In the genomic region with DNA sequence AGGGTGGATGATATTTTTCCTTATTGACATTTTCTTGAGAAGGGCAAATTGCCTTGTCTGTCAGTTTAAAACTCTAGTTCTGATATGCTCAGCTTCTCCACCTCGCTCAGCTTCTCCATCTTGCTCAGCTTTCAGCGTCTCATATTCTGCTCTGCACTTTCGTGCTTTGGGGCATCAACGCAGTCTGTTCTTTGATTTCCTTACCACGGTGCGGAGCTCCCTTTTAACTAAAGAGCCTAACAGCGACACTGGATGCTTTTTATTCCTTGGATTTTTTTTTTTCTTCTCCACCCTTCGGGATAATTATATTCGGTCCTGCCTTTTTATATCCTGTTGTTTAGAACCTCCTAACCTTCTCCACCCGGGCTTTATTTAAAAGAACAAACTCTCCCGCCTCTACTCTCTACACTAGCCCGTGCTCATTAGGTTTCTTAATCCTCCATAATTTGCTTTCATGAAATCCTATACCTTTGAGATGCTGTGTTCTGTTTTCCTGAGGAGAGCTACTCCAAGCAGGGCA, we compare ENCODE assay signal across 17 mouse cellular contexts.
DNase-seq lines count a peak whose midpoint lies in the region; ATAC-seq lines count a peak whose summit lies in the region.
"Had no signal": no experiment of that assay in that cellular context is flagged by ENCODE, and none has a peak within 500 bp of the region (broad histone marks: within the 10 kb centered on the region; RNA-seq: fewer than 3 reads in every experiment).

No protein-coding gene starts in this region.

- H3K9me3 ChIP-seq in hindbrain, embryonic 12.5 days (replicated peaks) = no peaks in the 10 kb centered on the region
- no peaks in the 10 kb centered on the region for H3K9me3 ChIP-seq in hindbrain, embryonic 14.5 days (ENCODE audit: control insufficient read depth, low read length)
- H3K9me3 ChIP-seq in embryonic facial prominence, embryonic 11.5 days (replicated peaks; ENCODE audit: control insufficient read depth, low read length) = no peaks in the 10 kb centered on the region
- no peaks in the 10 kb centered on the region for H3K9me3 ChIP-seq in forebrain, embryonic 13.5 days (replicated peaks)
- H3K9me3 ChIP-seq in limb, embryonic 13.5 days = no peaks in the 10 kb centered on the region
- H3K9me3 ChIP-seq in kidney, embryonic 15.5 days (replicated peaks) = no peaks in the 10 kb centered on the region
- H3K9me3 ChIP-seq: megakaryocyte, embryonic 14.5 days had no signal

- 0 out of 2 replicates have a peak overlapping the region, but pooled peaks have one; percentile 8 for H3K27ac ChIP-seq in hindbrain, embryonic 12.5 days
- H3K27ac ChIP-seq in hindbrain, embryonic 14.5 days = no peak overlapping the region
- peak overlapping the region; percentile 25; the same call in 1 of the 2 replicates for H3K27ac ChIP-seq in embryonic facial prominence, embryonic 11.5 days (replicated peaks; ENCODE audit: low read depth, low read length)
- peak overlapping the region; percentile 68 for H3K27ac ChIP-seq in forebrain, embryonic 13.5 days
- H3K27ac ChIP-seq in limb, embryonic 13.5 days = peak overlapping the region; percentile 11; the same call in 1 of the 2 replicates
- no peak overlapping the region for H3K27ac ChIP-seq in kidney, embryonic 15.5 days

- no peak for ATAC-seq in hindbrain, embryonic 12.5 days (ENCODE audit: low FRiP score)
- ATAC-seq in hindbrain, embryonic 14.5 days (ENCODE audit: low FRiP score) = no peak
- no peak for ATAC-seq in embryonic facial prominence, embryonic 11.5 days (replicated peaks; ENCODE audit: insufficient number of reproducible peaks, low FRiP score, low TSS enrichment, low read depth)
- no peak for ATAC-seq in forebrain, embryonic 13.5 days
- no peak for ATAC-seq in limb, embryonic 13.5 days (ENCODE audit: low FRiP score, low read depth)
- ATAC-seq in kidney, embryonic 15.5 days (replicated peaks; ENCODE audit: low FRiP score) = no peak
- no peak for ATAC-seq in CD4-positive, CD25-positive, alpha-beta regulatory T cell, adult 4 months

- H3K36me3 ChIP-seq in hindbrain, embryonic 12.5 days = no peaks in the 10 kb centered on the region
- H3K36me3 ChIP-seq in hindbrain, embryonic 14.5 days (replicated peaks; ENCODE audit: control insufficient read depth, insufficient read depth) = no peaks in the 10 kb centered on the region
- H3K36me3 ChIP-seq in embryonic facial prominence, embryonic 11.5 days (replicated peaks; ENCODE audit: control insufficient read depth, insufficient read depth, low read depth, low read length) = no peaks in the 10 kb centered on the region
- H3K36me3 ChIP-seq in forebrain, embryonic 13.5 days (ENCODE audit: poor library complexity, severe bottlenecking) = no peaks in the 10 kb centered on the region
- no peaks in the 10 kb centered on the region for H3K36me3 ChIP-seq in limb, embryonic 13.5 days
- H3K36me3 ChIP-seq in kidney, embryonic 15.5 days = no peaks in the 10 kb centered on the region

- H3K4me1 ChIP-seq in hindbrain, embryonic 12.5 days = peaks cover 9% of the 10 kb centered on the region; the same call in 1 of the 2 replicates
- 0 out of 2 replicates have a peak, but pooled peaks cover 6% of the 10 kb centered on the region for H3K4me1 ChIP-seq in hindbrain, embryonic 14.5 days (replicated peaks; ENCODE audit: control insufficient read depth, insufficient read depth, low read length)
- peaks cover 6% of the 10 kb centered on the region for H3K4me1 ChIP-seq in embryonic facial prominence, embryonic 11.5 days (ENCODE audit: control insufficient read depth, insufficient read depth, low read length)
- peaks cover 43% of the 10 kb centered on the region for H3K4me1 ChIP-seq in forebrain, embryonic 13.5 days
- peaks cover 40% of the 10 kb centered on the region for H3K4me1 ChIP-seq in limb, embryonic 13.5 days
- H3K4me1 ChIP-seq in kidney, embryonic 15.5 days = peaks cover 13% of the 10 kb centered on the region
- H3K4me1 ChIP-seq: megakaryocyte, embryonic 14.5 days had no signal

- no peaks in the 10 kb centered on the region for H3K27me3 ChIP-seq in hindbrain, embryonic 12.5 days
- H3K27me3 ChIP-seq in hindbrain, embryonic 14.5 days (ENCODE audit: control insufficient read depth, insufficient read depth, low read length) = no peaks in the 10 kb centered on the region
- H3K27me3 ChIP-seq in embryonic facial prominence, embryonic 11.5 days (ENCODE audit: control insufficient read depth, insufficient read depth, low read length) = no peaks in the 10 kb centered on the region
- H3K27me3 ChIP-seq in forebrain, embryonic 13.5 days = peaks cover 3% of the 10 kb centered on the region; the same call in 1 of the 2 replicates
- H3K27me3 ChIP-seq in limb, embryonic 13.5 days = no peaks in the 10 kb centered on the region
- H3K27me3 ChIP-seq in kidney, embryonic 15.5 days = no peaks in the 10 kb centered on the region

- no peak overlapping the region for H3K4me2 ChIP-seq in hindbrain, embryonic 12.5 days (replicated peaks)
- H3K4me2 ChIP-seq in hindbrain, embryonic 14.5 days (replicated peaks) = no peak overlapping the region
- no peak overlapping the region for H3K4me2 ChIP-seq in embryonic facial prominence, embryonic 11.5 days (ENCODE audit: low read depth, low read length)
- H3K4me2 ChIP-seq in forebrain, embryonic 13.5 days = peak overlapping the region; percentile 41
- H3K4me2 ChIP-seq in limb, embryonic 13.5 days (replicated peaks) = peak overlapping the region; percentile 54
- no peak overlapping the region for H3K4me2 ChIP-seq in kidney, embryonic 15.5 days
- H3K4me2 ChIP-seq: heart, embryonic 11.5 days had no signal

- 55% methylated on average over 12 of the region's 12 CpGs for WGBS in hindbrain, embryonic 12.5 days
- WGBS in hindbrain, embryonic 14.5 days = 52% methylated on average over 12 of the region's 12 CpGs
- 29% methylated on average over 12 of the region's 12 CpGs for WGBS in embryonic facial prominence, embryonic 11.5 days
- WGBS in forebrain, embryonic 13.5 days = 2% methylated on average over 12 of the region's 12 CpGs
- 15% methylated on average over 12 of the region's 12 CpGs for WGBS in limb, embryonic 13.5 days
- WGBS in kidney, embryonic 15.5 days = 59% methylated on average over 12 of the region's 12 CpGs

- no peak for DNase-seq in hindbrain, embryonic 14.5 days (ENCODE audit: low spot score)
- DNase-seq in embryonic facial prominence, embryonic 11.5 days (ENCODE audit: low spot score) = peak; percentile 52
- no peak for DNase-seq in spleen, adult 18-20 months
- DNase-seq: adrenal gland, adult 8-10 months; cerebellum, adult 2 months; kidney, adult 8-10 months; kidney, postnatal 4 days; lung, postnatal 14 days; thymus, adult 18-20 months had no signal

- no peak overlapping the region for H3K4me3 ChIP-seq in hindbrain, embryonic 12.5 days
- no peak overlapping the region for H3K4me3 ChIP-seq in hindbrain, embryonic 14.5 days (replicated peaks; ENCODE audit: low read length)
- H3K4me3 ChIP-seq in embryonic facial prominence, embryonic 11.5 days (ENCODE audit: low read depth, low read length) = no peak overlapping the region
- no peak overlapping the region; the same call in 1 of the 2 replicates for H3K4me3 ChIP-seq in forebrain, embryonic 13.5 days
- H3K4me3 ChIP-seq in limb, embryonic 13.5 days = no peak overlapping the region
- H3K4me3 ChIP-seq in kidney, embryonic 15.5 days (replicated peaks) = no peak overlapping the region
- H3K4me3 ChIP-seq: erythroblast, embryonic 14.5 days; megakaryocyte, embryonic 14.5 days had no signal

- no peak overlapping the region for H3K9ac ChIP-seq in hindbrain, embryonic 12.5 days
- H3K9ac ChIP-seq in hindbrain, embryonic 14.5 days = no peak overlapping the region
- peak overlapping the region; percentile 15; the same call in 1 of the 2 replicates for H3K9ac ChIP-seq in embryonic facial prominence, embryonic 11.5 days (replicated peaks; ENCODE audit: low read length)
- no peak overlapping the region for H3K9ac ChIP-seq in forebrain, embryonic 13.5 days
- 0 out of 2 replicates have a peak overlapping the region, but pooled peaks have one; percentile 20 for H3K9ac ChIP-seq in limb, embryonic 13.5 days
- H3K9ac ChIP-seq in kidney, embryonic 15.5 days = no peak overlapping the region

Comparison
In these comparisons a context has a peak if more than half of its experiments do, and no peak if none do; other contexts are left out.
1. H3K27ac ChIP-seq: peak in hindbrain, embryonic 12.5 days (single experiment), embryonic facial prominence, embryonic 11.5 days (single experiment), forebrain, embryonic 13.5 days (single experiment) and limb, embryonic 13.5 days (single experiment); none in hindbrain, embryonic 14.5 days (single experiment) and kidney, embryonic 15.5 days (single experiment).
2. H3K4me2 ChIP-seq: peak in forebrain, embryonic 13.5 days (single experiment) and limb, embryonic 13.5 days (single experiment); none in hindbrain, embryonic 12.5 days (single experiment), hindbrain, embryonic 14.5 days (single experiment), embryonic facial prominence, embryonic 11.5 days (single experiment) and kidney, embryonic 15.5 days (single experiment).
3. H3K9ac ChIP-seq: peak in embryonic facial prominence, embryonic 11.5 days (single experiment) and limb, embryonic 13.5 days (single experiment); none in hindbrain, embryonic 12.5 days (single experiment), hindbrain, embryonic 14.5 days (single experiment), forebrain, embryonic 13.5 days (single experiment) and kidney, embryonic 15.5 days (single experiment).